Mouse (Mus musculus): ENCODE data around the gene Cobl. TPM values are rescaled to one million over a fixed set of nuclear protein-coding genes. Genes with fewer than 3 reads are reported as not detected.

Gene Cobl
- polyA plus RNA-seq, 1 experiment from 2014 or later = 28.7 TPM

- no peak overlapping the region for H3K4me3 ChIP-seq
- no peaks in the 10 kb centered on the region for H3K36me3 ChIP-seq
- H3K4me2 ChIP-seq = no peak overlapping the region
- H3K27me3 ChIP-seq = no peaks in the 10 kb centered on the region
- no peak overlapping the region for H3K27ac ChIP-seq
- WGBS = 74% methylated on average over 3 of the region's 3 CpGs
- no peak overlapping the region for H3K9ac ChIP-seq
- no peaks in the 10 kb centered on the region for H3K9me3 ChIP-seq
- no peak for ATAC-seq (ENCODE audit: insufficient number of reproducible peaks, low FRiP score, low TSS enrichment, low read depth)
- no peaks in the 10 kb centered on the region for H3K4me1 ChIP-seq
Observed at GRCm38 (mm10) chr11:12415329-12415728, 49.4 kb downstream of the Cobl start.

DNA sequence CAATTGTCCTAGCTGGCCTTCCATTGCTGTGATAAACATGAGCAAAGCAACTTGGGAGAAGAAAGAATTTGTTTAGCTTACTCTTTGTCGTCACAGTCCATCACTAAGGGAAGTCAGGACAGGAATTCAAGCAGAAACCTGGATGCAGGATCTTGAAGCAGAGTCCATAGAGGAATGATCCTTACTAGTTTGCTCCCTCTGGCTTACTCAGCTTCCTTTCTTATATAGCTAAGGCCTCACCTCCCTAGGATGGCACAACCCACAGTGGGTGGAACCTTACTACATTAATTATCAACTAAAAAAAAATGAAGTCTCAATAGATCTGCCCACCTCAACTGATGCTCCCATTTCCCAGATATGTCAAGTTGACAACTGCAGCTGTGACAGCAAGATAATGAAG is 52.8 kb downstream of the Cobl start:
- H3K9ac ChIP-seq = no peak overlapping the region
- no peak for ATAC-seq (ENCODE audit: insufficient number of reproducible peaks, low FRiP score, low TSS enrichment, low read depth)
- no peak overlapping the region for H3K4me3 ChIP-seq
- no peak overlapping the region for H3K27ac ChIP-seq
- H3K27me3 ChIP-seq = no peaks in the 10 kb centered on the region
- no peaks in the 10 kb centered on the region for H3K9me3 ChIP-seq
- no peaks in the 10 kb centered on the region for H3K36me3 ChIP-seq
- WGBS = 73% methylated on average over 1 of the region's 1 CpGs
- H3K4me2 ChIP-seq = no peak overlapping the region
- no peaks in the 10 kb centered on the region for H3K4me1 ChIP-seq

- Histone ChIP-seq H3K4me1 (no peaks in the 10 kb centered on the region), H3K4me3 (no peak overlapping the region), H3K4me2 (no peak overlapping the region), H3K36me3 (no peaks in the 10 kb centered on the region), H3K27me3 (no peaks in the 10 kb centered on the region), H3K27ac (no peak overlapping the region), H3K9ac (no peak overlapping the region), H3K9me3 (no peaks in the 10 kb centered on the region)
- 89% methylated on average over 4 of the region's 4 CpGs for WGBS
- no peak for ATAC-seq (ENCODE audit: insufficient number of reproducible peaks, low FRiP score, low TSS enrichment, low read depth)
Observed at GRCm38 (mm10) chr11:12411075-12411807, 53.5 kb downstream of the Cobl start.

DNA sequence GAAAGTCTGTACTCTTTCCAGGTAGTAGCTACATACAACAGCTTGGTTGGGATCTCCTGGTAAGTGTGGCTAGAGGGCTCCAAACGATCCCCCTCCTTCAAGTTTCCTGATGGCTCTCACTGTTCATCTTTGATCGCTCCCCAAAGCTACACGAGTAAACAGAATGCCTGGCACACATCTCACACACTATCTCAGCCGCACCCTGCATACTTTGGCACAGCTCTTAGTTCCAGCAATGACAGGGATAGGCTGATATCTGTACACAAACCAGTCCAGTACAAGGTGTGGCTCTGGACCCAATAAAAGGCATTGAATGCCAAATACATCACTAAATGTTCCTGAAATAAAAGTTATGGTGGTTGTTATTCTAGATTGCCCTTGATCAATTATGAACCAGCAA is 55.3 kb downstream of the Cobl start:
- H3K36me3 ChIP-seq = no peaks in the 10 kb centered on the region
- no peak for ATAC-seq (ENCODE audit: insufficient number of reproducible peaks, low FRiP score, low TSS enrichment, low read depth)
- H3K4me3 ChIP-seq = no peak overlapping the region
- no peak overlapping the region for H3K4me2 ChIP-seq
- no peaks in the 10 kb centered on the region for H3K4me1 ChIP-seq
- no peak overlapping the region for H3K9ac ChIP-seq
- H3K27ac ChIP-seq = no peak overlapping the region
- H3K9me3 ChIP-seq = no peaks in the 10 kb centered on the region
- 77% methylated on average over 4 of the region's 4 CpGs for WGBS
- no peaks in the 10 kb centered on the region for H3K27me3 ChIP-seq

GRCm38 (mm10) chr11:12407834-12408233 is 56.9 kb downstream of the Cobl start:
- H3K4me3 ChIP-seq = no peak overlapping the region
- H3K9ac ChIP-seq = no peak overlapping the region
- H3K36me3 ChIP-seq = no peaks in the 10 kb centered on the region
- no peaks in the 10 kb centered on the region for H3K27me3 ChIP-seq
- H3K27ac ChIP-seq = no peak overlapping the region
- H3K4me2 ChIP-seq = no peak overlapping the region
- WGBS = 80% methylated on average over 6 of the region's 6 CpGs
- H3K4me1 ChIP-seq = no peaks in the 10 kb centered on the region
- no peak for ATAC-seq (ENCODE audit: insufficient number of reproducible peaks, low FRiP score, low TSS enrichment, low read depth)
- no peaks in the 10 kb centered on the region for H3K9me3 ChIP-seq

DNA sequence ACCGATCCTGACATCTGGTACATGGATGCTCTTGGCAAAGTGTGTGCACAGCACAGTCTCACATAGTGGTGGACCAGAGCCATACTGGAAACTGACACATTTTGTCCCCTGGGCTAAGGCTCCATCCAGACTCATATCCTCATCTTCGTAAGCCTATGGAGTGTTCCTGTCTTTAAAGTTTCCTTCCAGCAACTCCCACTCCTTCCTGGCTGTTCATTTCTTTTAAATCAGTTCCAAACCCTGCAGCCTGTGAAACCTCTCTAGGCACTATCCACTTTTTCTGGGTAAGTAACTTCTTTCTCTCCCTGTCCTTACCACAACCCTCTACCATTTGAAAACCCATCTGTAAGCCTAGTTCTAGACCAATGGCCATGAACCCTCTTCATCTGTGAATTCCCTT is 64.9 kb downstream of the Cobl start:
- no peak overlapping the region for H3K27ac ChIP-seq
- H3K4me2 ChIP-seq = no peak overlapping the region
- H3K9me3 ChIP-seq = no peaks in the 10 kb centered on the region
- H3K36me3 ChIP-seq = no peaks in the 10 kb centered on the region
- no peaks in the 10 kb centered on the region for H3K27me3 ChIP-seq
- ATAC-seq (ENCODE audit: insufficient number of reproducible peaks, low FRiP score, low TSS enrichment, low read depth) = no peak
- H3K4me3 ChIP-seq = no peak overlapping the region
- H3K9ac ChIP-seq = no peak overlapping the region
- no peaks in the 10 kb centered on the region for H3K4me1 ChIP-seq
- 81% methylated on average over 2 of the region's 2 CpGs for WGBS

GRCm38 (mm10) chr11:12396196-12396595 is 68.6 kb downstream of the Cobl start:
- Histone ChIP-seq H3K9me3 (no peaks in the 10 kb centered on the region), H3K27me3 (no peaks in the 10 kb centered on the region), H3K9ac (no peak overlapping the region), H3K4me1 (no peaks in the 10 kb centered on the region), H3K4me3 (no peak overlapping the region), H3K36me3 (no peaks in the 10 kb centered on the region), H3K4me2 (no peak overlapping the region), H3K27ac (no peak overlapping the region)
- ATAC-seq (ENCODE audit: insufficient number of reproducible peaks, low FRiP score, low TSS enrichment, low read depth) = no peak

- Histone ChIP-seq H3K27ac (no peak overlapping the region), H3K9ac (no peak overlapping the region), H3K9me3 (no peaks in the 10 kb centered on the region), H3K36me3 (no peaks in the 10 kb centered on the region), H3K4me3 (no peak overlapping the region), H3K27me3 (no peaks in the 10 kb centered on the region), H3K4me1 (no peaks in the 10 kb centered on the region), H3K4me2 (no peak overlapping the region)
- WGBS = 45% methylated on average over 1 of the region's 1 CpGs
- no peak for ATAC-seq (ENCODE audit: insufficient number of reproducible peaks, low FRiP score, low TSS enrichment, low read depth)
Observed at GRCm38 (mm10) chr11:12394701-12395100, 70.1 kb downstream of the Cobl start.

- 63% methylated on average over 3 of the region's 3 CpGs for WGBS
- H3K4me3 ChIP-seq = no peak overlapping the region
Observed at GRCm38 (mm10) chr11:12394151-12394550, 70.6 kb downstream of the Cobl start.

DNA sequence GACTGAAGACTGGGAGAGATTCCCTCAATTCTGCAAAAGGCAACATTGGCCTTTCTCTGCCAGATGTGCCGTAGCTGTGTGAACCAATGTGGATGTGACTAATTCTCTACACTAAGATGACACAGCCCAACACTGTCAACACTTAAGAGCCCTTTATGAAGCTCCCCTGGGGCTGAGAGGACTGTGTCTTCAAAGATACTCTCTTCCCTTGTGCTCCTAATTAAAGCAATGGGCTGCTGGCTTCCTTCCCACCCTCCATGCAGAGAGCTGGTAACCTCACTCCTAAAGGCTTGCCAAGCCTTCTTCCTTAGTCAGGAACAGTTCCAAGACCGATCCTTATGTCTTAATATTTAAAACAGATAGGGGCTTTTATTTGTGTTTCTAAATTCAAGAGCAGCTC is 79.9 kb downstream of the Cobl start:
- no peaks in the 10 kb centered on the region for H3K27me3 ChIP-seq
- H3K4me3 ChIP-seq = no peak overlapping the region
- no peaks in the 10 kb centered on the region for H3K36me3 ChIP-seq
- H3K27ac ChIP-seq = no peak overlapping the region; the same call in 1 of the 2 replicates
- no peak overlapping the region for H3K4me2 ChIP-seq
- WGBS = 32% methylated on average over 2 of the region's 2 CpGs
- H3K4me1 ChIP-seq = peaks cover 4% of the 10 kb centered on the region; the same call in 1 of the 2 replicates
- no peak overlapping the region for H3K9ac ChIP-seq
- H3K9me3 ChIP-seq = no peaks in the 10 kb centered on the region
- ATAC-seq (ENCODE audit: insufficient number of reproducible peaks, low FRiP score, low TSS enrichment, low read depth) = no peak

More at GRCm38 (mm10) chr11:12394151-12394550, 70.6 kb downstream of the Cobl start:
- H3K27me3 ChIP-seq = no peaks in the 10 kb centered on the region
- no peak overlapping the region for H3K4me2 ChIP-seq
- H3K36me3 ChIP-seq = no peaks in the 10 kb centered on the region
- no peak overlapping the region for H3K9ac ChIP-seq
- H3K27ac ChIP-seq = no peak overlapping the region
- no peaks in the 10 kb centered on the region for H3K9me3 ChIP-seq
- no peak for ATAC-seq (ENCODE audit: insufficient number of reproducible peaks, low FRiP score, low TSS enrichment, low read depth)
- no peaks in the 10 kb centered on the region for H3K4me1 ChIP-seq

DNA sequence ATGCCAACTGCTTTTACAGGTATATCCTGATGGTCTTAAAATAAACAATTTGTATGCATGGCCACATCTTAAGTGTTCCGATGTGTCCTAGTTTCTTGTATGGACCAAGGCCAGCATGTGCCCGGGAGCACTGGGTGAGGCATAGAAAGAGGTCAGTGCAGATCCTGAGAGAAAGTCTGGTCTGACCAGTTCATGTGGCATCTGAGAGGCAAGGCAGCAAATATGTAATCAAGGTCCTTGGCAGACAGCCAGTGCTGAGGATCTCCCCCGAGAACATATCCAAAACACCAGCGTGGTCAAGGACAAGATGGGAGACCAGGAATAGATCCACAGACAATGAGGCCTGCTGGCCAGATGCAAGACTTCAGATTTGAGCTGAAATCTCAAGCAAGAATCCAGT is 81.8 kb downstream of the Cobl start:
- Histone ChIP-seq H3K9me3 (no peaks in the 10 kb centered on the region), H3K27me3 (no peaks in the 10 kb centered on the region), H3K36me3 (no peaks in the 10 kb centered on the region), H3K9ac (no peak overlapping the region), H3K4me1 (peaks cover 4% of the 10 kb centered on the region; the same call in 1 of the 2 replicates), H3K27ac (no peak overlapping the region), H3K4me2 (no peak overlapping the region), H3K4me3 (no peak overlapping the region)
- no peak for ATAC-seq (ENCODE audit: insufficient number of reproducible peaks, low FRiP score, low TSS enrichment, low read depth)
- WGBS = 77% methylated on average over 4 of the region's 4 CpGs

GRCm38 (mm10) chr11:12381096-12381495 is 83.7 kb downstream of the Cobl start:
- 66% methylated on average over 3 of the region's 3 CpGs for WGBS
- ATAC-seq (ENCODE audit: insufficient number of reproducible peaks, low FRiP score, low TSS enrichment, low read depth) = no peak

GRCm38 (mm10) chr11:12376628-12377027 is 88.1 kb downstream of the Cobl start:
- Histone ChIP-seq H3K4me3 (no peak overlapping the region), H3K36me3 (no peaks in the 10 kb centered on the region), H3K4me2 (no peak overlapping the region), H3K27ac (no peak overlapping the region), H3K9ac (no peak overlapping the region), H3K4me1 (no peaks in the 10 kb centered on the region), H3K9me3 (no peaks in the 10 kb centered on the region), H3K27me3 (no peaks in the 10 kb centered on the region)
- no peak for ATAC-seq (ENCODE audit: insufficient number of reproducible peaks, low FRiP score, low TSS enrichment, low read depth)
- 67% methylated on average over 3 of the region's 3 CpGs for WGBS

More at GRCm38 (mm10) chr11:12381096-12381495, 83.7 kb downstream of the Cobl start:
- Histone ChIP-seq H3K27me3 (no peaks in the 10 kb centered on the region), H3K27ac (no peak overlapping the region), H3K4me1 (peaks cover 4% of the 10 kb centered on the region; the same call in 1 of the 2 replicates), H3K9me3 (no peaks in the 10 kb centered on the region), H3K36me3 (no peaks in the 10 kb centered on the region), H3K9ac (no peak overlapping the region), H3K4me2 (no peak overlapping the region), H3K4me3 (no peak overlapping the region)
